10 mouse cellular contexts compared by ENCODE assay signal in the genomic region with DNA sequence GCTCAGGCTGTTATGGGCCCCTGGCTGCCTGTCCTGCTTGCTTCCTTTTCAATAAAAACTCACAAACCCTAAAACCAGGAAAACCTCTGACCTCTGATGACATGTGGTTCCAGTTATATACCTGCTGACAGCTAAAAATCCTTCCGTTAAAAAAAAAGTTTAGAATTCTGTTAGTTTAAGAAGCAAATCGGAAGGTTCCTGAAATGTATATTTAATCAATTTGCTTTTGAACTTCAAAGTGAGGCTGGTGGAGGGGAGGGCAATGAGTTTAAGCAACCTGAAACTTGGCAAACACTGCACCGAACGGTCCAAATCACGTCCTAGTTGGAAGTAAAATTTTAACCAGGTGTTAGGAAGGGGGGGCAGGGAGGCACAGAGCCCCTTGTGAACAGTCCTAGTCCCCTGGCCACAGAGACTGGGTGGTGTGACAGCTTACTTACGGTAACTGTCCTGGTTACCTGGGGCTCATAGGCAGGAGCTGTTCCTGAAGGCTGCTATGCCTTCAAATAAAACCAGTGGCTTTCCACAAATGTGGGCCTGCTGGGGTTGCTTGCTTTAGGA. TPM values are rescaled to one million over a fixed set of nuclear protein-coding genes. Genes with fewer than 3 reads are reported as not detected.
DNase-seq lines count a peak whose midpoint lies in the region; ATAC-seq and TF ChIP-seq lines count a peak whose summit lies in the region.
"Had no signal": no experiment of that assay in that cellular context is flagged by ENCODE, and none has a peak within 500 bp of the region (broad histone marks: within the 10 kb centered on the region; RNA-seq: fewer than 3 reads in every experiment).

No protein-coding gene starts in this region.

- H3K9me3 ChIP-seq in heart, embryonic 13.5 days: no peaks in the 10 kb centered on the region
- no peaks in the 10 kb centered on the region for H3K9me3 ChIP-seq in embryonic facial prominence, embryonic 10.5 days
- H3K9me3 ChIP-seq in intestine, embryonic 16.5 days (ENCODE audit: control insufficient read depth, low read length): no peaks in the 10 kb centered on the region
- H3K9me3 ChIP-seq: megakaryocyte, embryonic 14.5 days had no signal

- intact Hi-C loops in heart, postnatal 25 days (cut with DNase I): no loop called here

- TF ChIP-seq POLR2A in liver, adult 2 months (IDR thresholded peaks at IDR 0.05; ENCODE audit: extremely low read depth, insufficient read depth, low read length): no peak

- no peak for TF ChIP-seq CTCF in liver, adult 2 months (IDR thresholded peaks at IDR 0.05; ENCODE audit: low read depth, low read length)

- 0 out of 2 replicates have a peak, but pooled peaks cover 7% of the 10 kb centered on the region for H3K27me3 ChIP-seq in heart, embryonic 13.5 days (replicated peaks)
- H3K27me3 ChIP-seq in embryonic facial prominence, embryonic 10.5 days (replicated peaks; ENCODE audit: low read depth, poor library complexity, severe bottlenecking): peaks cover 8% of the 10 kb centered on the region; the same call in 1 of the 2 replicates
- no peaks in the 10 kb centered on the region for H3K27me3 ChIP-seq in intestine, embryonic 16.5 days (replicated peaks; ENCODE audit: control insufficient read depth, insufficient read depth, low read length)
- no peaks in the 10 kb centered on the region for H3K27me3 ChIP-seq in liver, adult 2 months (ENCODE audit: control insufficient read depth, insufficient read depth, low read length)
- H3K27me3 ChIP-seq: megakaryocyte, embryonic 14.5 days had no signal

- peaks cover 99% of the 10 kb centered on the region for H3K4me1 ChIP-seq in heart, embryonic 13.5 days
- H3K4me1 ChIP-seq in embryonic facial prominence, embryonic 10.5 days: peaks cover 97% of the 10 kb centered on the region
- peaks cover 89% of the 10 kb centered on the region for H3K4me1 ChIP-seq in intestine, embryonic 16.5 days (ENCODE audit: control insufficient read depth, insufficient read depth, low read length)
- H3K4me1 ChIP-seq in liver, adult 2 months (ENCODE audit: control insufficient read depth, insufficient read depth, low read length): peaks cover 89% of the 10 kb centered on the region

- no peak for ATAC-seq in heart, embryonic 13.5 days (ENCODE audit: extremely low read depth, insufficient number of reproducible peaks, low FRiP score, low TSS enrichment)
- ATAC-seq in intestine, embryonic 16.5 days: no peak

- DNase-seq in heart, postnatal 25 days (ENCODE audit: low spot score): no peak
- peak; percentile 52 for DNase-seq in embryonic facial prominence, embryonic 10.5 days (ENCODE audit: low spot score)
- peak; percentile 95 for DNase-seq in liver, adult 2 months (ENCODE audit: extremely low read depth, low read depth, low spot score)
- DNase-seq in thymus, postnatal 36 days: no peak
- no peak for DNase-seq in retina, embryonic 14.5 days (ENCODE audit: low spot score)
- no peak for DNase-seq in cerebellum, postnatal 36 days
- DNase-seq: cerebellum, adult 11-12 months had no signal

- no peak overlapping the region for H3K4me3 ChIP-seq in heart, embryonic 13.5 days
- H3K4me3 ChIP-seq in embryonic facial prominence, embryonic 10.5 days: peak overlapping the region; percentile 31
- no peak overlapping the region for H3K4me3 ChIP-seq in intestine, embryonic 16.5 days (ENCODE audit: low read length)
- H3K4me3 ChIP-seq in liver, adult 2 months (ENCODE audit: insufficient read depth, low read depth, low read length): no peak overlapping the region

- H3K36me3 ChIP-seq in heart, embryonic 13.5 days: peaks cover 22% of the 10 kb centered on the region
- H3K36me3 ChIP-seq in embryonic facial prominence, embryonic 10.5 days (replicated peaks): peaks cover 19% of the 10 kb centered on the region
- H3K36me3 ChIP-seq in intestine, embryonic 16.5 days (ENCODE audit: control insufficient read depth, insufficient read depth, low read length): no peaks in the 10 kb centered on the region
- peaks cover 3% of the 10 kb centered on the region; the same call in 1 of the 2 replicates for H3K36me3 ChIP-seq in liver, adult 2 months (ENCODE audit: control insufficient read depth, insufficient read depth, low read length)

- H3K9ac ChIP-seq in heart, embryonic 13.5 days: peak overlapping the region; percentile 71
- H3K9ac ChIP-seq in intestine, embryonic 16.5 days (ENCODE audit: low read depth, low read length): peak overlapping the region; percentile 56; the same call in 1 of the 2 replicates
- 0 out of 2 replicates have a peak overlapping the region, but pooled peaks have one; percentile 23 for H3K9ac ChIP-seq in liver, adult 2 months (ENCODE audit: low read depth, low read length)

- H3K27ac ChIP-seq in heart, embryonic 13.5 days (replicated peaks): peak overlapping the region; percentile 95
- H3K27ac ChIP-seq in embryonic facial prominence, embryonic 10.5 days (replicated peaks): peak overlapping the region; percentile 82
- peak overlapping the region; percentile 86 for H3K27ac ChIP-seq in intestine, embryonic 16.5 days (ENCODE audit: low read length)
- peak overlapping the region; percentile 74 for H3K27ac ChIP-seq in liver, adult 2 months (replicated peaks; ENCODE audit: insufficient read depth, low read depth, low read length)

- WGBS in heart, embryonic 13.5 days: 55% methylated on average over 6 of the region's 6 CpGs
- WGBS in embryonic facial prominence, embryonic 10.5 days: 15% methylated on average over 6 of the region's 6 CpGs
- WGBS in intestine, embryonic 16.5 days: 40% methylated on average over 6 of the region's 6 CpGs
- WGBS in liver, adult 2 months: 9% methylated on average over 6 of the region's 6 CpGs

- peak overlapping the region; percentile 58; the same call in 1 of the 2 replicates for H3K4me2 ChIP-seq in heart, embryonic 13.5 days
- H3K4me2 ChIP-seq in intestine, embryonic 16.5 days (ENCODE audit: low read depth, low read length): no peak overlapping the region

- peaks cover 39% of the 10 kb centered on the region; the same call in 1 of the 2 replicates for H3K79me2 ChIP-seq in liver, adult 2 months (ENCODE audit: control insufficient read depth, insufficient read depth, low read length)

RNA-seq across cellular contexts. Expression of gene Shb, which starts 41.1 kb away (rescaled TPM):
- 8.6 and 8.8 TPM in 2 replicates for polyA plus RNA-seq in heart, embryonic 13.5 days (2015; fragmentation: Nextera tagmentation; extraction: Ambion mirVana)
- total RNA-seq in heart, postnatal 25 days (2021): 10 to 100 TPM; 34.9 to 37.7 TPM
- 3.9 and 4.9 TPM in 2 replicates for polyA plus RNA-seq in embryonic facial prominence, embryonic 10.5 days (2016; fragmentation: Nextera tagmentation; extraction: Ambion mirVana)
- polyA plus RNA-seq in intestine, embryonic 16.5 days (2015; fragmentation: Nextera tagmentation; extraction: Ambion mirVana): 1.5 and 2.7 TPM in 2 replicates
- total RNA-seq in liver, adult 2 months (2014; rRNA removed): 16.1 and 17.1 TPM in 2 replicates
- polyA plus RNA-seq in liver, adult 2 months (2012; rRNA removed): 42.1 and 65.7 TPM in 2 replicates

Comparison
In these comparisons a context has a peak if more than half of its experiments do, and no peak if none do; other contexts are left out.
1. DNase-seq: peak in embryonic facial prominence, embryonic 10.5 days (single experiment) and liver, adult 2 months (single experiment); none in heart, postnatal 25 days (single experiment), thymus, postnatal 36 days (0 of 2), retina, embryonic 14.5 days (single experiment) and cerebellum, postnatal 36 days (0 of 2).
2. Peak in every context shown above with its lines, with median percentiles within 50 percentile points of each other: H3K27ac ChIP-seq and H3K9ac ChIP-seq.